Mouse (Mus musculus) adrenal gland (tissue): ENCODE data around the gene 1110008P14Rik.
"Not testable (repeated sequence)": the region's sequence is repeated elsewhere in the genome, so short reads cannot be mapped to it uniquely, and the experiment has no call there.

Experiments used
- intact Hi-C: fragments of 180-260 bp; cut with DNase I; formaldehyde crosslinking; loops from one replicate; pipeline ENCODE4 v1.15.1; 2025

1110008P14Rik gene

GRCm38 (mm10) chr2:32374191-32374590 lies 7.5 kb downstream of the 1110008P14Rik start:
- intact Hi-C loops = no loop called here

GRCm38 (mm10) chr2:32367315-32367714 lies 14.4 kb downstream of the 1110008P14Rik start:
- intact Hi-C loops = no loop called here

DNA sequence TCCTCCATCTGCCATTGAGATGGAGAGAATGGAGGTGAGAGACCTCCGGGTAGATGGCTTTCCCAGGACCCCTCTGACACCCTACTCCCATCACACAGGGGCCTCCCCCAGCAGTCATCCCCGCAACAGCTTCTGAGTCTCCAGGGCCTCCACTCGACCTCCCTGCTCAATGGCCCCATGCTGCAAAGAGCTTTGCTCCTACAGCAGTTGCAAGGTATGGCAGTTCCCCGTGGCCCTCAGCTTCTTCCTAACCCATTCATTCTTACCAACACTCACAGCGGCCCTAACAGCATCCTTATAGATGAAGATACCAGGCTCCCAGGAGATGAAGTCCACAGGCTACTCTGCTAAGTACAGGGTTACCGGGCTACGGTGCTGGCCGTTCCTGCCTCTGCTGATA lies 17.6 kb downstream of the 1110008P14Rik start:
- intact Hi-C loops = no loop called here

DNA sequence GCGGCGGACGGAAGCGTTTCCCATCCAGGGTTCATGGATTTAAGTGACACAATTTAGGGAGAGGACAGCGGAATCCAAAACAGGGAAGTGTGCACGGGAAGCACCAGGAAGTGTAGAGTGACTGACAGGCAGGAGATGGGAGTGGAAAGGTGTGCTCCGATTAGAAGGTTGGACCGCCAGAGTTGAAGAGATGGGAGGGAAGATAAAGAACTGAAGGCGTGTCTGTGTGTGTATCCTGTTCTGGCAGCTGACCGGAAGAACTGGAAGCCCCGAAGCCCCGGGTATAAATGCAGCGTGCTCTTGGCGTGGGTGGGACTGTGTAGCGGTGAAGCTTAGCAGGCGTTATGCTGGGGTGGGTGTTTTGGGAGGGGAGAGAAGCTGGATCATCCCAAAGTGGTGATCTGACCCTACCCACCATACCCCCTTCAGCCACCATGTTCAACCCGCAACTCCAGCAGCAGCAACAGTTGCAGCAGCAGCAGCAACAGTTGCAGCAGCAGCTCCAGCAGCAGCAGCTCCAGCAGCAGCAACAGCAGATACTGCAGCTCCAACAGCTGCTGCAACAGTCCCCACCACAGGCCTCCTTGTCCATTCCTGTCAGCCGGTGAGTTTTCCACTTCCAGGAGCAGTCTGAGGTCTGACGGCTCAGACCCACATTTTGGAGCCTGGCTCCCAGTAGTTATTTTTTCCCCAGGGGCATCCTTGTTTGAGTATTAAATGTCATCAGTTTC lies 18.2 kb downstream of the 1110008P14Rik start:
- intact Hi-C loops = no loop called here

- intact Hi-C loops = no loop called here
These were observed 18.9 kb downstream of the 1110008P14Rik start for GRCm38 (mm10) chr2:32362817-32363340.

DNA sequence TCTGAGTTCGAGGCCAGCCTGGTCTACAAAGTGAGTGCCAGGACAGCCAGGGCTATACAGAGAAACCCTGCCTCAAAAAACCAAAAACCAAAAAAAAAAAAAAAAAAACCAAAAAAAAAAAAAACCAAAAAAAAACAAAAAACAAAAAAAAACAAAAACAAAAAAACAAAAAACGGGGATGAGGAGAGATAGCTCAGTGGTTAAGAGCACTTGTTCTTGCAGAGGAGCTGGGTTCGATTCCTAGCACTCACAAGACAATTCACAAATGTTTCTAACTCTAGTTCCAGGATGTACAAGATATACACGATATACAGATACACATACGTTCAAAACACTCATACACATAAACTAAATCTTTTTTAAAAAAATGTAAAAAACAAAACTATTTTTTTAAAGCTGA lies 19.5 kb downstream of the 1110008P14Rik start:
- intact Hi-C loops = not testable (repeated sequence)

GRCm38 (mm10) chr2:32361437-32361836 lies 20.3 kb downstream of the 1110008P14Rik start:
- intact Hi-C loops = no loop called here

DNA sequence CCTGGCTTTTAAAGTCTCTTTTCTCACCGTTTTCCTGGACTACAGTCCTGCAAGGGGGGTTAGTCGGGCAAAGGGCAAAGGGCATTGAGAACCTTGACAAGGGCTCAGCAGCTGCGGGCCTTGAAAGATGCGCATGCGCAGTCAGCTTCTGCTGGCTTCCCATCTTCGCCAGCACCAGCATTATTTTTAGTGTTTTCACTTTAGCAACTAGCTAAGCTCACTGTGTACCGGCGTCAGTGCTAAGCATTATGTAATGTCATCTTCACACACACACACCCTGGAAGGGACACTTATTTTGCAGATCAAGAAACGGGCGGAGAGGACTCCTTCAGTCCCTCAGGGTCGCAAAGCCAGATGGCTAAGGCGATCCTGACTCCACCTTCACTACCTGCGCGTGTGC lies 21.0 kb downstream of the 1110008P14Rik start:
- intact Hi-C loops = no loop called here

GRCm38 (mm10) chr2:32358381-32358780 lies 23.4 kb downstream of the 1110008P14Rik start:
- intact Hi-C loops = no loop called here

DNA sequence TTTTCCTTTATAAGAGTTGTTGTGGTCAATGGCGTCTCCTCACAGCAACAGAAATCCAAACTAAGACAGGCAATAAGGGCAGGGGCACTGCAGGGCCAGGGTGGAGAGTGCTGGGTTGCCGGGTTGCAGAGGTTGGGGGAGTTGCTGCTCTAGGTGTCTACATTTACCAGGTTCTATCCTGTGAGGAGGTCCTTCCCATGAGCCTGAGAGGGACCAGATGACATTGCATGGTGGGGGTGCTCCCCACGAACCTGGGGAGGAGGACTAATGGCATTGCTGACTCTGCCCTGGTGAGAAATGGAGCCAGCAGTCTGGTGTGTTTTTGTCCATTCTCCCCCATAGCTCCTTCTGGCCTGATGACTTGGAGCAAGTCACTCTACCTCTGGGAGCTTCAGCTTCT lies 24.0 kb downstream of the 1110008P14Rik start:
- intact Hi-C loops = no loop called here

DNA sequence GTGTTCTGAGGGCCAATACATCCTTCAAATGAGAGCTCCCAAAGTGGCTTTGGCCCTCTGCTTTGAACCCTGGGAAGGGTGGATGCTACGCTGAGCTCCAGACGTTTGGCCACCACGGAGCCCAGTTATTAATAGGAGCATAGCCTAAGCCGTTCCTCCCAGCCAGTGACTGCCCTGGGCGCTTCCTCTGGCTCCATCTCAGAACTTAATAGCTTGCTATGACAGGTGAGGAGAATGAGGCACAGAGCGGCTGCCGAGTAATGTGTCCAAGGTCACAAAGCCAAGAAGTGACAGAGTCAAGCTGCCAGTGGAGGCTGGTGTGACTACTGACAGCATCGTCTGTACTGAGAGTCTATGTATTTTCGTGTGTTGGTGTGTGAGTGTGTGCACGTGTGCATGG lies 25.5 kb downstream of the 1110008P14Rik start:
- intact Hi-C loops = no loop called here

DNA sequence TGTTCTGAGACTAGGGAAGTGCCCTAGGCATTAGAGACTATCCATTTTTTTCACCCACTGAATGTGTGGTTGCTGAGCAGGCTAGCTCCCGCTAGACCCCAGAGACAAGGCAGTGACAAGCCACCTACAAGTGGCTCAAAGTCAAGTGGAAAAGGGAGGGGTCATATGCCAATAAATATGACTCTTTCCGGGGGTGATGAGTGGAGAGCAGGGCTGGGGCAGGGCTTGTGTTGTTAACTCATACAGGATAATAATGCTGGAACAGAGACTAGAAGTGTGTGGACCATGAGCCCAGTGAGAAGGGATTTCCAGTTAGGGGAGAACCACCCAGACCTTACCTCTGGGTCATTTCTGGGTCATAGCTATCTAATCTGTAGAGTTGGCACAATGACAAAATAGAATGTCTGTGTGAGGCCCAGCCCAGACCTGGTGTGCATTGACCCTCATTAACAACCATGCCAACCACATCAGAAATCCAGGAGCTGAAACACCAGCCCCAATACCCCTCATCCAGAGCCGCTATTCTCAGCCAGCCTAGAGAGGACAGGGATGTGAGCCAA lies 27.3 kb downstream of the 1110008P14Rik start:
- intact Hi-C loops = loop anchor here (5.0 kb wide), 1 partner anchor 43 kb away; the partner anchor contains the start of gene Ptges2

GRCm38 (mm10) chr2:32353836-32354235 lies 27.9 kb downstream of the 1110008P14Rik start:
- intact Hi-C loops = loop anchor here (5.0 kb wide), 1 partner anchor 43 kb away; the partner anchor contains the start of gene Ptges2

- intact Hi-C loops = loop anchor here (5.0 kb wide), 1 partner anchor 44 kb away; the partner anchor contains the start of gene Ptges2
These were observed 28.7 kb downstream of the 1110008P14Rik start, which contains the start of gene Dnm1 for GRCm38 (mm10) chr2:32353007-32353542. Gene Dnm1, minus strand, starts transcription at chr2:32353338.

GRCm38 (mm10) chr2:32352151-32353006 lies 29.4 kb downstream of the 1110008P14Rik start, which contains the start of gene Ciz1:
Gene Ciz1, plus strand, starts transcription at chr2:32352327.
- intact Hi-C loops = loop anchor here (5.0 kb wide), 1 partner anchor 45 kb away; the partner anchor contains the start of gene Ptges2

- intact Hi-C loops = loop anchor here (5.0 kb wide), 1 partner anchor 46 kb away; the partner anchor contains the start of gene Ptges2
These were observed 30.2 kb downstream of the 1110008P14Rik start for GRCm38 (mm10) chr2:32351471-32351961.

DNA sequence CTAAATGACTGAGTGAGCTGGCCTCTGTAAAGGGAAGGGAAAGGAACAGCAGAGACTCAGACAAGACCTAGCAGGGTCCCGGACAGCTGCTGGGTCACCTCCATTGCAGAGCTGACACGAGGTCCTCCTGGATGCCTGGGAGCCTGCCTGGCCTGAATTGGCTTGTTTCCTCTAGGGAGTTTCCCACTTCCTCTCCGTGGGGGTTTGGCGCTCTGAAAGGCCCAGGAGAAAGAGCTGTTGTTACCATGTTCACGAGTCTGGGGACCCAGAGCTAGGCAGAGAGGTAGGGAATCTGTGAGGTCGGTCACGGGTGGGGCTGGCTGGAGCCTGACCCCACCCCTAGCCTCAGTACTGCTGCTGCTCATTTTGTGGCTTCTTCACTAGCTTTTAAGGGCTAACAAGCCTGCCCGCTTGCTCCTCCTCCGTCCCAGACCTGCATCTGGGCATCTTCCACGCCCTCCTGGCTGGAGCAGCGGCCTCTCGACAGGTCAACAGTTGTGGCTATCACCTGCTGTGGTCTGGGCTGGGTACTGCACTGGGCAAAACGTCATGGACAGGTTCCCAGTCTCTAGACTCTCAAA lies 31.2 kb downstream of the 1110008P14Rik start:
- intact Hi-C loops = loop anchor here (5.0 kb wide), 1 partner anchor 47 kb away; the partner anchor contains the start of gene Ptges2

GRCm38 (mm10) chr2:32349625-32350255 lies 32.0 kb downstream of the 1110008P14Rik start:
- intact Hi-C loops = loop anchor here (5.0 kb wide), 1 partner anchor 48 kb away; the partner anchor contains the start of gene Ptges2

DNA sequence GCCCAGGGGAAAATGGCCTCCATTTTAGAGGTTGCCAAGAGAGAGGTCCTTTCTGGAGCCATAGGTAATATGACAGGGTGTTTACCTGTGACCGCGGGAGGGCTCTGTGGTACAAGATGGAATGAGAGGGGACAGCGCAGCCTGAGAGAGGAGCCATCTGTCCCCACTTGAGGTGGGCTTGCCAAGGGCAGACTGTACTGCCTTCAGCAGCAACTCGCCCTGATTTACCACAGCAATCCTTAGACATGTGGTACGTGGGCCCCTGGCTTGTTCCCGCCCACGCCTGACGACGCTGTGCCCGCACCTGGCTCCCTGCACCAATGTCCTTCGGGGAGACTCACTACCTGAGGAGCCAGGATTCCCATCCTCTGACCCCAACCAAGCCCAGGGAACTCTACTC lies 33.4 kb downstream of the 1110008P14Rik start:
- intact Hi-C loops = no loop called here

GRCm38 (mm10) chr2:32347019-32347418 lies 34.7 kb downstream of the 1110008P14Rik start:
- intact Hi-C loops = no loop called here
